ENCODE assay signal across 8 mouse cellular contexts in the genomic region with DNA sequence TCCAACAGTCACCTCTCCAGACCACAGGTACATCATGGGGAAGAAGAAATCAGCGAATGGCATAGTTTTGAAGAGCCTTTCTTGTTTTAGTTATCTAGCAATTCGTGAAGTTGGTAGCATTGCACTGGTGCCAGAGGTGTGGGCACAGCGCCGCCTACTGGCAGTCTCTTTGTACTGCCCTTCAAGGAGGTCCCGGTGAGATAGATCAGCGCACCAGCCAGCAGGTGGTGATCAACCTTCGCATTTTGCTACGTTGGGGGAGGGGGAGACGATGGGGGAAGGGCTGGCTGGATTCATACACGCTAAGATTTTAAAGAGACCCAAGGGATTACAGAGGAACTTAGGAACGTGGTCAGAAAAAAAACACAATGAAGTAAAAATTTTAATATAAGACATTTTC.
DNase-seq lines count a peak whose midpoint lies in the region; ATAC-seq and TF ChIP-seq lines count a peak whose summit lies in the region.

No protein-coding gene starts in this region.

- DNase-seq in liver: peak; percentile 79
- DNase-seq in embryo, embryonic 9.5 days (ENCODE audit: extremely low spot score): peak; percentile 81
- peak; percentile 54 to 76 for DNase-seq in heart, adult 2 months
- peak; percentile 75 for DNase-seq in kidney, adult 18-20 months
- peak; percentile 84 for DNase-seq in left cerebral cortex, postnatal 4 days
- peak; percentile 33 to 56 for DNase-seq in spleen, adult 2 months (ENCODE audit: low read depth in 1 of 2, low spot score in 2 of 2)

- no peaks in the 10 kb centered on the region for H3K36me3 ChIP-seq in liver, embryonic 12.5 days
- H3K36me3 ChIP-seq in heart, adult 2 months (ENCODE audit: control insufficient read depth, insufficient read depth, low read length): no peaks in the 10 kb centered on the region
- H3K36me3 ChIP-seq in midbrain, embryonic 16.5 days (ENCODE audit: control insufficient read depth, insufficient read depth, low read length): no peaks in the 10 kb centered on the region
- H3K36me3 ChIP-seq in spleen, adult 2 months (ENCODE audit: control insufficient read depth, insufficient read depth, low read length): no peaks in the 10 kb centered on the region

- WGBS in liver, embryonic 12.5 days (ENCODE audit: insufficient replicate concordance): 3% methylated on average over 11 of the region's 11 CpGs
- WGBS in heart, adult 2 months: 2% methylated on average over 11 of the region's 11 CpGs
- under 1% methylated on average over 11 of the region's 11 CpGs for WGBS in midbrain, embryonic 16.5 days
- 2% methylated on average over 11 of the region's 11 CpGs for WGBS in spleen, adult 2 months

- H3K4me3 ChIP-seq in liver, embryonic 12.5 days: no peak overlapping the region
- H3K4me3 ChIP-seq in heart, adult 2 months: no peak overlapping the region
- H3K4me3 ChIP-seq in midbrain, embryonic 16.5 days (ENCODE audit: low read depth, low read length): no peak overlapping the region
- H3K4me3 ChIP-seq in spleen, adult 2 months (ENCODE audit: extremely low read depth, insufficient read depth, insufficient read length): no peak overlapping the region

- 0 out of 2 replicates have a peak, but pooled peaks have one; percentile 53 for TF ChIP-seq EP300 in heart, adult 2 months (IDR thresholded peaks at IDR 0.05; ENCODE audit: insufficient read depth, low read depth, low read length)

- TF ChIP-seq CTCF in heart, adult 2 months (IDR thresholded peaks at IDR 0.05): peak; percentile 91
- peak; percentile 79; the same call in 1 of the 2 replicates for TF ChIP-seq CTCF in spleen, adult 2 months (IDR thresholded peaks at IDR 0.05; ENCODE audit: extremely low read depth, insufficient read depth, insufficient read length, insufficient replicate concordance)

- no peaks in the 10 kb centered on the region for H3K9me3 ChIP-seq in liver, embryonic 12.5 days (replicated peaks)
- H3K9me3 ChIP-seq in midbrain, embryonic 16.5 days (replicated peaks; ENCODE audit: control insufficient read depth, low read length, poor library complexity, severe bottlenecking): no peaks in the 10 kb centered on the region

- no peaks in the 10 kb centered on the region for H3K27me3 ChIP-seq in liver, embryonic 12.5 days (replicated peaks)
- H3K27me3 ChIP-seq in heart, adult 2 months (ENCODE audit: control insufficient read depth, insufficient read depth, low read length): no peaks in the 10 kb centered on the region
- no peaks in the 10 kb centered on the region for H3K27me3 ChIP-seq in midbrain, embryonic 16.5 days (ENCODE audit: control insufficient read depth, insufficient read depth, low read depth, low read length)
- H3K27me3 ChIP-seq in spleen, adult 2 months (ENCODE audit: control insufficient read depth, insufficient read depth, low read length): no peaks in the 10 kb centered on the region

- no peaks in the 10 kb centered on the region for H3K4me1 ChIP-seq in liver, embryonic 12.5 days
- no peaks in the 10 kb centered on the region for H3K4me1 ChIP-seq in heart, adult 2 months (ENCODE audit: control insufficient read depth, insufficient read depth, low read length)
- peaks cover 2% of the 10 kb centered on the region; the same call in 1 of the 2 replicates for H3K4me1 ChIP-seq in midbrain, embryonic 16.5 days (ENCODE audit: control insufficient read depth, insufficient read depth, low read length)
- no peaks in the 10 kb centered on the region; the same call in 1 of the 2 replicates for H3K4me1 ChIP-seq in spleen, adult 2 months (ENCODE audit: control insufficient read depth, insufficient read depth, insufficient read length)

- no peak overlapping the region for H3K4me2 ChIP-seq in liver, embryonic 12.5 days
- H3K4me2 ChIP-seq in midbrain, embryonic 16.5 days (ENCODE audit: low read length): peak overlapping the region; percentile 22

- H3K27ac ChIP-seq in liver, embryonic 12.5 days: no peak overlapping the region
- H3K27ac ChIP-seq in heart, adult 2 months: no peak overlapping the region
- H3K27ac ChIP-seq in midbrain, embryonic 16.5 days (ENCODE audit: low read length): no peak overlapping the region
- H3K27ac ChIP-seq in spleen, adult 2 months (ENCODE audit: insufficient read depth, low read length): no peak overlapping the region

- H3K79me2 ChIP-seq in heart, adult 2 months (replicated peaks; ENCODE audit: control insufficient read depth, insufficient read depth, low read length): no peaks in the 10 kb centered on the region

- no peak for TF ChIP-seq POLR2A in heart, adult 2 months (IDR thresholded peaks at IDR 0.05; ENCODE audit: insufficient read depth, low read depth, low read length)
- no peak for TF ChIP-seq POLR2A in spleen, adult 2 months (IDR thresholded peaks at IDR 0.05; ENCODE audit: low read depth, low read length)

- no peak overlapping the region for H3K9ac ChIP-seq in liver, embryonic 12.5 days
- no peak overlapping the region for H3K9ac ChIP-seq in heart, adult 2 months (ENCODE audit: low read depth, low read length)
- H3K9ac ChIP-seq in midbrain, embryonic 16.5 days (ENCODE audit: low read depth, low read length): no peak overlapping the region

- intact Hi-C loops in heart, adult 2 months (cut with DNase I): loop anchor here (1.0 to 5.0 kb wide), 2 partner anchors 65 to 252 kb away; no protein-coding TSS in a partner anchor
- intact Hi-C loops in left cerebral cortex, postnatal 4 days (cut with DNase I): loop anchor here (5.0 kb wide), 1 partner anchor 250 kb away; no protein-coding TSS in a partner anchor

- ATAC-seq in liver, embryonic 12.5 days: no peak
- ATAC-seq in midbrain, embryonic 16.5 days: peak; percentile 85
